ENCODE assay signal across 23 mouse cellular contexts in genomic region chr7:63676631-63677030, GRCm38 (mm10).
"Had no signal": no experiment of that assay in that cellular context is flagged by ENCODE, and none has a peak within 500 bp of the region (broad histone marks: within the 10 kb centered on the region; RNA-seq: fewer than 3 reads in every experiment).

No protein-coding gene starts in this region.

- H3K4me1 ChIP-seq: hindbrain, embryonic 12.5 days; kidney, embryonic 15.5 days; limb, embryonic 13.5 days; liver, embryonic 12.5 days had no signal

- H3K36me3 ChIP-seq: heart, embryonic 15.5 days; hindbrain, embryonic 12.5 days; hindbrain, embryonic 15.5 days; kidney, embryonic 15.5 days; limb, embryonic 13.5 days; limb, embryonic 15.5 days; liver, embryonic 12.5 days had no signal

- H3K27ac ChIP-seq: heart, embryonic 15.5 days; hindbrain, embryonic 12.5 days; hindbrain, embryonic 15.5 days; hindbrain, postnatal 0 days; kidney, embryonic 15.5 days; kidney, postnatal 0 days; limb, embryonic 13.5 days; limb, embryonic 15.5 days; liver, embryonic 12.5 days; liver, embryonic 14.5 days had no signal

- H3K9me3 ChIP-seq: heart, embryonic 15.5 days; hindbrain, embryonic 12.5 days; hindbrain, embryonic 15.5 days; kidney, embryonic 15.5 days; limb, embryonic 13.5 days; limb, embryonic 15.5 days; liver, embryonic 12.5 days had no signal

- ATAC-seq: forebrain, postnatal 0 days; hindbrain, postnatal 0 days; intestine, embryonic 16.5 days; liver, embryonic 12.5 days had no signal

- H3K4me2 ChIP-seq: heart, embryonic 15.5 days; hindbrain, embryonic 12.5 days; hindbrain, embryonic 15.5 days; kidney, embryonic 15.5 days; limb, embryonic 13.5 days; limb, embryonic 15.5 days; liver, embryonic 12.5 days had no signal

- DNase-seq: forebrain, postnatal 0 days; gastrocnemius, postnatal 14 days; gastrocnemius, postnatal 36 days; kidney, adult 11 months; kidney, adult 2 months; kidney, adult 9 months; kidney, postnatal 14 days; kidney, postnatal 36 days; layer of hippocampus, adult 9-11 months; layer of hippocampus, postnatal 36 days; left cerebral cortex, postnatal 4 days; lung, adult 18-20 months had no signal

- H3K4me3 ChIP-seq: heart, embryonic 15.5 days; hindbrain, embryonic 12.5 days; hindbrain, embryonic 15.5 days; kidney, embryonic 15.5 days; limb, embryonic 13.5 days; limb, embryonic 15.5 days; liver, embryonic 12.5 days had no signal

- H3K9ac ChIP-seq: forebrain, postnatal 0 days; heart, embryonic 15.5 days; hindbrain, embryonic 12.5 days; hindbrain, embryonic 15.5 days; kidney, embryonic 15.5 days; limb, embryonic 13.5 days; limb, embryonic 15.5 days; liver, embryonic 12.5 days; liver, embryonic 14.5 days had no signal

- H3K27me3 ChIP-seq: heart, embryonic 15.5 days; hindbrain, embryonic 12.5 days; hindbrain, embryonic 15.5 days; kidney, embryonic 15.5 days; limb, embryonic 13.5 days; limb, embryonic 15.5 days; liver, embryonic 12.5 days had no signal
